Mouse (Mus musculus) midbrain, embryonic 12.5 days (tissue): Measurements from ENCODE around the gene Kpna1. TPM values are rescaled to one million over a fixed set of nuclear protein-coding genes. Genes with fewer than 3 reads are reported as not detected.
"Not testable (repeated sequence)": the region's sequence is repeated elsewhere in the genome, so short reads cannot be mapped to it uniquely, and the experiment has no call there.

ENCODE experiments used
- ATAC-seq: fragments of 200-750 bp; cut with Nextera tagmentation; 2 replicates; pipeline ENCODE4 v1.8.0; 2017; ENCODE audit warnings: low read depth, moderate TSS enrichment, moderate library complexity; ENCODE audit not compliant: low FRiP score
- H3K27ac ChIP-seq: fragments of 300-500 bp; sonication (generic); replicated peaks from 2 replicates; pipeline ENCODE4 v1.5.1; 2016; ENCODE audit warnings: mild to moderate bottlenecking
- H3K27me3 ChIP-seq: fragments of 300-500 bp; sonication (generic); 2 replicates; pipeline ENCODE4 v1.6.1; 2016; ENCODE audit warnings: mild to moderate bottlenecking
- H3K36me3 ChIP-seq: fragments of 300-500 bp; sonication (generic); 2 replicates; pipeline ENCODE4 v1.6.1; 2016
- H3K4me1 ChIP-seq: fragments of 300-500 bp; sonication (generic); 2 replicates; pipeline ENCODE4 v1.6.1; 2016
- H3K4me2 ChIP-seq: fragments of 300-500 bp; sonication (generic); replicated peaks from 2 replicates; pipeline ENCODE4 v1.6.1; 2016; ENCODE audit warnings: mild to moderate bottlenecking, moderate library complexity
- H3K4me3 ChIP-seq: fragments of 300-500 bp; sonication (generic); 2 replicates; pipeline ENCODE4 v1.5.1; 2016; ENCODE audit warnings: mild to moderate bottlenecking
- H3K9ac ChIP-seq: fragments of 300-500 bp; sonication (generic); replicated peaks from 2 replicates; pipeline ENCODE4 v1.6.1; 2016; ENCODE audit warnings: mild to moderate bottlenecking, moderate library complexity
- H3K9me3 ChIP-seq: fragments of 300-500 bp; sonication (generic); 2 replicates; pipeline ENCODE4 v1.6.1; 2016; ENCODE audit warnings: mild to moderate bottlenecking
- WGBS: fragments of 180-500 bp; shearing (Covaris S2); methylation state at CpG from one replicate; pipeline ENCODE4 v1.1.7; 2016; 5-methylcytosine and 5-hydroxymethylcytosine counted together
- polyA plus RNA-seq: library from polyadenylated mRNA; unstranded; fragments of >200 nt; fragmentation: Nextera tagmentation; extraction: Ambion mirVana; gene quantifications from 2 replicates; pipeline ENCODE4 v1.2.1, GENCODE M21; 2016

Gene Kpna1
- 82.8 and 91.4 TPM in 2 replicates for polyA plus RNA-seq

- not testable (repeated sequence) for H3K4me1 ChIP-seq, H3K9me3 ChIP-seq, H3K4me3 ChIP-seq, ATAC-seq, H3K27ac ChIP-seq, H3K9ac ChIP-seq, H3K4me2 ChIP-seq, H3K36me3 ChIP-seq, H3K27me3 ChIP-seq
- WGBS: 90% methylated on average over 1 of the region's 1 CpGs
Observed at GRCm38 (mm10) chr16:35978450-35978849, at the start of gene Kpna1. Gene Kpna1, plus strand, starts transcription at chr16:35978750.

GRCm38 (mm10) chr16:35932179-35933055, 46.1 kb upstream of the Kpna1 start:
- 86% methylated on average over 19 of the region's 19 CpGs for WGBS
- H3K9me3 ChIP-seq: no peaks in the 10 kb centered on the region
- no peaks in the 10 kb centered on the region for H3K27me3 ChIP-seq
- no peak overlapping the region for H3K4me3 ChIP-seq
- no peak overlapping the region for H3K9ac ChIP-seq
- ATAC-seq: no peak
- no peaks in the 10 kb centered on the region for H3K4me1 ChIP-seq
- no peak overlapping the region for H3K27ac ChIP-seq
- H3K36me3 ChIP-seq: no peaks in the 10 kb centered on the region
- no peak overlapping the region for H3K4me2 ChIP-seq

- 89% methylated on average over 10 of the region's 10 CpGs for WGBS
- Histone ChIP-seq H3K9me3 (no peaks in the 10 kb centered on the region), H3K36me3 (no peaks in the 10 kb centered on the region), H3K9ac (no peak overlapping the region), H3K4me1 (no peaks in the 10 kb centered on the region), H3K4me3 (no peak overlapping the region), H3K27ac (no peak overlapping the region), H3K27me3 (peaks cover 3% of the 10 kb centered on the region; the same call in 1 of the 2 replicates), H3K4me2 (no peak overlapping the region)
- no peak for ATAC-seq
Observed at GRCm38 (mm10) chr16:35933181-35933580, 45.4 kb upstream of the Kpna1 start.

- ATAC-seq: no peak
- Histone ChIP-seq H3K27ac (no peak within 1 kb of the TSS), H3K9ac (peak within 1 kb of the TSS; percentile 55), H3K9me3 (no peaks in the 10 kb centered on the region), H3K4me3 (peak within 1 kb of the TSS; percentile 57), H3K4me1 (peaks cover 6% of the 10 kb centered on the region; the same call in 1 of the 2 replicates), H3K36me3 (no peaks in the 10 kb centered on the region), H3K27me3 (peaks cover 24% of the 10 kb centered on the region), H3K4me2 (peak within 1 kb of the TSS; percentile 89)
- WGBS: 1% methylated on average over 52 of the region's 52 CpGs
Observed at GRCm38 (mm10) chr16:35938211-35939151, 40.1 kb upstream of the Kpna1 start, which contains the start of the genes Parp9 and Dtx3l. Gene Parp9, plus strand, starts transcription at chr16:35938470. Gene Dtx3l, minus strand, starts transcription at chr16:35939151.

GRCm38 (mm10) chr16:35939261-35939660, 39.3 kb upstream of the Kpna1 start:
- WGBS: 7% methylated on average over 6 of the region's 6 CpGs
- Histone ChIP-seq H3K4me2 (peak overlapping the region; percentile 89), H3K27ac (no peak overlapping the region), H3K9me3 (no peaks in the 10 kb centered on the region), H3K36me3 (no peaks in the 10 kb centered on the region), H3K9ac (peak overlapping the region; percentile 55; the same call in 1 of the 2 replicates), H3K27me3 (peaks cover 24% of the 10 kb centered on the region), H3K4me3 (peak overlapping the region; percentile 57), H3K4me1 (peaks cover 6% of the 10 kb centered on the region; the same call in 1 of the 2 replicates)
- no peak for ATAC-seq

GRCm38 (mm10) chr16:35939690-35940089, 38.9 kb upstream of the Kpna1 start:
- no peak for ATAC-seq
- Histone ChIP-seq H3K4me3 (0 out of 2 replicates have a peak overlapping the region, but pooled peaks have one; percentile 57), H3K27me3 (peaks cover 24% of the 10 kb centered on the region), H3K36me3 (no peaks in the 10 kb centered on the region), H3K4me2 (peak overlapping the region; percentile 89), H3K9ac (no peak overlapping the region), H3K9me3 (no peaks in the 10 kb centered on the region), H3K27ac (no peak overlapping the region), H3K4me1 (peaks cover 6% of the 10 kb centered on the region; the same call in 1 of the 2 replicates)
- 15% methylated on average over 9 of the region's 9 CpGs for WGBS

- Histone ChIP-seq H3K9ac (no peak overlapping the region), H3K4me3 (no peak overlapping the region), H3K27me3 (peaks cover 24% of the 10 kb centered on the region), H3K27ac (no peak overlapping the region), H3K9me3 (no peaks in the 10 kb centered on the region), H3K4me1 (peaks cover 6% of the 10 kb centered on the region; the same call in 1 of the 2 replicates), H3K4me2 (no peak overlapping the region), H3K36me3 (no peaks in the 10 kb centered on the region)
- no peak for ATAC-seq
- WGBS: 85% methylated on average over 7 of the region's 7 CpGs
Observed at GRCm38 (mm10) chr16:35941382-35941781, 37.2 kb upstream of the Kpna1 start.

- Histone ChIP-seq H3K36me3 (no peaks in the 10 kb centered on the region), H3K4me3 (no peak overlapping the region), H3K9me3 (no peaks in the 10 kb centered on the region), H3K4me1 (no peaks in the 10 kb centered on the region), H3K27ac (no peak overlapping the region), H3K4me2 (no peak overlapping the region), H3K27me3 (no peaks in the 10 kb centered on the region), H3K9ac (no peak overlapping the region)
- ATAC-seq: no peak
- WGBS: 92% methylated on average over 5 of the region's 5 CpGs
Observed at GRCm38 (mm10) chr16:35949264-35949663, 29.3 kb upstream of the Kpna1 start.

GRCm38 (mm10) chr16:35951216-35951615, 27.3 kb upstream of the Kpna1 start:
- no peaks in the 10 kb centered on the region for H3K36me3 ChIP-seq

GRCm38 (mm10) chr16:35952628-35953130, 25.9 kb upstream of the Kpna1 start:
- WGBS: 87% methylated on average over 5 of the region's 5 CpGs
- Histone ChIP-seq H3K9me3 (no peaks in the 10 kb centered on the region), H3K4me1 (no peaks in the 10 kb centered on the region), H3K4me2 (no peak overlapping the region), H3K27me3 (no peaks in the 10 kb centered on the region), H3K4me3 (no peak overlapping the region), H3K9ac (no peak overlapping the region), H3K27ac (no peak overlapping the region), H3K36me3 (no peaks in the 10 kb centered on the region)
- ATAC-seq: no peak

More at GRCm38 (mm10) chr16:35951216-35951615, 27.3 kb upstream of the Kpna1 start:
- H3K27ac ChIP-seq: no peak overlapping the region
- H3K27me3 ChIP-seq: no peaks in the 10 kb centered on the region
- H3K4me3 ChIP-seq: no peak overlapping the region
- H3K9ac ChIP-seq: no peak overlapping the region
- no peaks in the 10 kb centered on the region for H3K4me1 ChIP-seq
- H3K9me3 ChIP-seq: no peaks in the 10 kb centered on the region
- 93% methylated on average over 3 of the region's 3 CpGs for WGBS
- no peak for ATAC-seq
- no peak overlapping the region for H3K4me2 ChIP-seq

GRCm38 (mm10) chr16:35965991-35966390, 12.6 kb upstream of the Kpna1 start:
- H3K27me3 ChIP-seq, H3K36me3 ChIP-seq, H3K4me1 ChIP-seq, ATAC-seq, H3K9me3 ChIP-seq, H3K9ac ChIP-seq, H3K27ac ChIP-seq, H3K4me2 ChIP-seq, H3K4me3 ChIP-seq: not testable (repeated sequence)
- 76% methylated on average over 4 of the region's 4 CpGs for WGBS
